Mouse (Mus musculus) brain, embryonic 18.5 days (tissue): ENCODE measurements around the gene Ftsj1.
A peak's percentile ranks its signal among the peaks of the same experiment; 100 is the strongest.

Source experiments
- DNase-seq: peaks from one replicate; pipeline ENCODE4 v3.0.0-alpha.2; 2012; ENCODE audit warnings: low read depth, low spot score

The Ftsj1 gene

GRCm38 (mm10) chrX:8252334-8253285, at the start of gene Ftsj1:
Gene Ftsj1, minus strand, starts transcription at chrX:8252406.
- peak; percentile 84 for DNase-seq

DNA sequence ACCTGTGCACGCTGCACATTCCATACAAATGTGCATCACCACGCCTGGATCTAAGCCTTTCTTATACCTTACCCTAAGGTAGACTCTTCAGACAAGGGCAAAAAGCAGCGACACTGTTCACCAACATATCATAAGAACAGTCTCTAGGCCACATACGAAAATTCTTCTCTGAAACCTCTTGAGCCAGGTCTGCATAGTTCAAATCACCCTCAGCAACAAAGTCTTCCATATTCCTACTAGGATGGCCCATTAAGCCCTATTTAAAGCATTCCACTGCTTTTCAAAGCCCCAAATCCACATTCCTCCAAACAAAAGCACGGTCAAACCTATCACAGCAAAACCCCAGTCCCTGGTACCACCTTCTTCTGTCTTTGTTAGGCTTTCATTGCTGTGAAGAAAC, 36.4 kb upstream of the Ftsj1 start:
- DNase-seq = no peak

DNA sequence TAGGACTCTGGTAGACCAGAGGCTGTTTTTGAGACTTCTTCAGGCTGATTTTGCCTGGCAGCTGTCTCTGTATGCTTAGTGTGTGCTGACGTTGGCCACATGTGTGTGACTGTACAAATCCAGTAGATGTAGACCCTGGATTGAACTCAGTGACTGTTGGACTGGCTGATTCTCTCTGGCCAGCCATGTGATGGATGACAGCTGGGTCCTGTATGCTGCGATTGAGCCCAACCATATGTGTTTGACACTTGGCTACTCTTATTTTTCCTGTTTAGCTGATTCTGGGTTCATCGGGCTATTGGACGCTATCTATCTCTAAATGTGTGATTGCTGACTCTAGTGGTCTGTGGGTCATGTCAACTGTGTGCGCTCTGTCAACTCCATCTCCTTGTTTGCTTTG, 21.9 kb upstream of the Ftsj1 start:
- DNase-seq = no peak

DNA sequence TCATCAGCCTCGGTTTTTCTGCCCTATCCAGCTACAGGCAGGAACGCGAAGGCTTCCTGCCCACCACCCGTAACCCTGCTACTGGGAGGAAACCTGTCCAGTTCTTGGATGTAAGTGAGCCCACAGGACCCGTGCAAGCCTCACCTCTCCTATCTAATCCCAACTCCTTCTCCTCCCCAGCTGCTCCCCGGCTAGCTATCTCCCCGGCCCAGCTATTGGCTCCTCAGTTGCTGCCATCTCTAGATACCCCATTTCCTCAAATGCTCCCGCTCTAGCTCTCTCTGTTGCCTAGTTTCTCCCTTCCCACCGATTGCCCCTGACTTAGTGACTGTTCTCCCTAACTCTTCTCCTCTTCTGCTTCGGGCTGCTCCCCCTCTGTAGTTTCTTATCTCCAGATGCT, 19.8 kb upstream of the Ftsj1 start:
- no peak for DNase-seq

- no peak for DNase-seq
Observed at GRCm38 (mm10) chrX:8271083-8271820, 19.0 kb upstream of the Ftsj1 start, which contains the start of gene Slc38a5. Gene Slc38a5, plus strand, starts transcription at chrX:8271133.

GRCm38 (mm10) chrX:8264222-8264621, 12.0 kb upstream of the Ftsj1 start:
- no peak for DNase-seq

GRCm38 (mm10) chrX:8263156-8263804, 11.1 kb upstream of the Ftsj1 start:
- DNase-seq = no peak

DNA sequence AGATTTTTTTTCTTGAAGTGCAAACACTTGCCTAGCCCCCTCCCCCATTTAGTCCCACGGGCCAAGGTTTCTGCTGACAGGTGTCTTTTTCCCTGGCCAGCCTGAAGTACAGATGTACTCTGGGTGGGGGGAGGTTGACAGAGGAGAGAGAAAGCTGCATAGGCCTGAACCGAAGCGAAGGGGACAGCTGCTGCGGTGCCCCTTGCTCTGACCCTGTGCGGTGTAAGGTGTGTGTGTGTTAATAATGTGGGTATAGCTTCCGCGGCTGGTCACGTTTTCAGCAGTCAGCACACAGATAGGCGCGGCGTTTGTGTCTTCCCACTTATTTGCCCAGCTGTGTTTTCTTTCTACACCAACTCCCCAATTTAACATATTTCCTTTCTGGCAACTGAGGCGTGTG, 7.3 kb upstream of the Ftsj1 start:
- no peak for DNase-seq

- DNase-seq = no peak
Observed at GRCm38 (mm10) chrX:8255807-8256206, 3.6 kb upstream of the Ftsj1 start.

- DNase-seq = no peak
Observed at GRCm38 (mm10) chrX:8253711-8254110, 1.5 kb upstream of the Ftsj1 start.

- DNase-seq = no peak
Observed at GRCm38 (mm10) chrX:8251789-8252333, 345 bp downstream of the Ftsj1 start.

DNA sequence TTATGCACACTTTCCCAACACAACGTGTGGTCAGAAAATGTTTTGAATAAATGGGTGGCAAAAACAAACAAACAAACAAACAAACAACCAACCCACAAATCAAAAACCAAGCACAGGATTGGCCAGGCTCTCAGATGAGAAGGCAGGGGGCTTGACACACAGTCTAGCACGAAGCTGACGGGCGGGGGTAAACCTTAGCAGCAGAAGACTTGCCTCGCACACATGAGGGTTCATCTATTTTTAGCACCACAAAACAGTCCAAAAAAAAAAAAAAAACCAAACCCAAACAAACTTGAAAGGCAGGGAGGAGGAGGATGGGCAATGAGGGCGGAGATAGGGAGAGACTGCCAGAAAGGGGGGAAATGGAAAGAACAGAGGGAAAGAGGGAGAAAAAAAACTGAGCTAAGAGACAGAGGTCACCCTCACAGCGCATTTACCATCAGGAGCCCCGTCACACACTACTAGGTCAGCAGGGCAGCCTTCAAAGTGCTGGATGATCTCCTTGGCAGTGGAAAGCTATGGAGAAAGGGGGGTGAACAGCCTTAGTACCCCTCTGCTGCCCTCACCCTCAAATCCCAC, 3.6 kb downstream of the Ftsj1 start:
- DNase-seq = no peak

DNA sequence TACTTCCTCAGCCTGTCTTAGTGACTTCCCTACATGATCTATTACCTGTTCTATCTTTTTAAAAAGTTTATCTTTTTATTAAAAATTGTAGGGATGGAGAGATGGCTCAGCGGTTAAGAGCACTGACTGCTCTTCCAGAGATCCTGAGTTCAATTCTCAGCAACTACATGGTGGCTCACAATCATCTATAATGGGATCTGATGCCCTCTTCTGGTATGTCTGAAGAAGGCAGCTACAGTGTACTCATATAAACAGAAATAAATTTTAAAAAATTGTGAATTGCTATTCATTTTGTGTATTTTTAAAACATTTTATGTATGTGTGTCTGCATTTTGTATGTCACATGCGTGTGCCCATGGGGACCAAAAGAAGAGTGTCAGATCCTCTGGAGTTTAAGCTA, 4.5 kb downstream of the Ftsj1 start:
- DNase-seq = no peak

DNA sequence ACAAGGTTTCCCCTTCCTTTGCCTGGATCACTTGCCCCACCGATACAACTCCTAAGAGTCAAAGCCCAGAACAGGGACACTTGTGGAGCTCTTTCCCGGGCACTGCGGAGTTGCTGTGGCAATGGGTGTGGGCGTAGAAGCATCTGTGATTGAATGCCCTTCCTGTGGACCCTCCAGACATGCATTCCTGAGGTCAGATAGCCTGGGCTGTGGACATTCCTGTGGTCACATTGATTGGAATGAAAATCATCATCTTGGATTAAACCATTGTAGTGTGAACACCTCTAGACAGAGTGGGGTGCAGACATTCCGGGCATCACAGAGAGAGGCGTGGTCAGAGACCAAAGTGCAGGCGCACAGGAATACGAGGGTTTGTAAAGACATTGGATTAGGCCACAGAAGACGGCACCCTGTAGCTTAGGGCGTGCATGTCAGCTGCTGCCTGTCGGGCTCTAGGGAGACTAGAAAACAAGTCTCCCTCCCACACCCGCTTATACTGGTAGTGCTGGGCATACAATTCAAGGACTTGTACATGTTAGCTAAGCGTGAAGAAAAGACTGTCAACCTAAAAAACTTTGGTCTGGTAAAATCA, 13.3 kb downstream of the Ftsj1 start:
- DNase-seq = no peak

DNA sequence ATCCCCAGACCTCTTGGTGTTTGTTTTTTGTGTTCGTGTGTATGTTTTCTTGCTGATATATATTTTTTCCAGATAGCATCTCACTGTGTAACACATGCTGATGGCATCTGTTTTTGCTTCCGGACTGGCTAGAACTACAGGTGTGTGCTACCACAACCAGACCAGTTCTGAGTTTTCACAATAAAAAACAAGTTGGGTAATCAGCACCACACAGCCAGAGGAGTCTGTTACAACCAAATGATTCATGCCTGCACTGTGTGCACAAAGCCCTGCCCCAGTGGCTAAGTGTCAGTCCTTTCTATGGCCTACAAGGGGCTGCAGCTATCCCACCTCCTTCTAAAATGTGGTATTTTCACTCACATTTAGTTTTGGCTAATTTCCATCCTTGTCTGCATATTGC, 15.5 kb downstream of the Ftsj1 start:
- DNase-seq = no peak

DNA sequence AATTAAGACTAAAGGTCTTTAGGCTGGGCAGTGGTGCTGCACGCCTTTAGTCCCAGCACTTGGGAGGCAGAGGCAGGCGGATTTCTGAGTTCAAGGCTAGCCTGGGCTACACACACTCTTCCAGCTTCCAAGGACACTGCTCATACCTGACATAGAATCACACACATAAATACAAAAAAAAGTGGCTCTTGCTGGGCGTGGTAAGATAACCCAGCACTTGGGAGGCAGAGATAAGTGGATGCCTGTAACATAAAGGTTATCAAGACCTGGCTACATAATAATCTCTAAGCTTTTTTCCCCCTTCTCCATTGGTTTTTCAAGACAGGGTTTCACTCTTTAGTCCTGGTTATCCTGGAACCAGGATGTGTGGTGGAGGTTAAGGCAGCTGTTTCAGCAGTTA, 18.6 kb downstream of the Ftsj1 start:
- no peak for DNase-seq

DNA sequence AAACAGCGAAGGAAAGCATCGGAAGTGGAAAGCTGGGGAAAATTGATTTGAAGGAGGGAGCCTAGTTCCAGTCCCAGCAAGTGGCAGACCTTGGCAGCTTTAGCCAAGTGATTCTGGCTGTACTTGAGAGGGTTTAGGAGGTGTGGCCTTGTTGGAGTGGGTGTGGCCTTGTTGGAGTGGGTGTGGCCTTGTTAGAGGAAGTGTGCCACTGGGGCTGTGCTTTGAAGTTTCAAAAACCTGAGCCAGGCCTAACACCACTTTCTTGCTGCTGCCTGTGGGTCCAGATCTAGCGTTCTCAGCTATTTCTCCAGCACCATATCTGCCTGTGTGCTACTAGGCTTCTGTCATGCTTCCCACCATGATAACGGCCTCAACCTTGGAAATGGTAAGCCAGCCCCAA, 21.9 kb downstream of the Ftsj1 start:
- DNase-seq = no peak

DNA sequence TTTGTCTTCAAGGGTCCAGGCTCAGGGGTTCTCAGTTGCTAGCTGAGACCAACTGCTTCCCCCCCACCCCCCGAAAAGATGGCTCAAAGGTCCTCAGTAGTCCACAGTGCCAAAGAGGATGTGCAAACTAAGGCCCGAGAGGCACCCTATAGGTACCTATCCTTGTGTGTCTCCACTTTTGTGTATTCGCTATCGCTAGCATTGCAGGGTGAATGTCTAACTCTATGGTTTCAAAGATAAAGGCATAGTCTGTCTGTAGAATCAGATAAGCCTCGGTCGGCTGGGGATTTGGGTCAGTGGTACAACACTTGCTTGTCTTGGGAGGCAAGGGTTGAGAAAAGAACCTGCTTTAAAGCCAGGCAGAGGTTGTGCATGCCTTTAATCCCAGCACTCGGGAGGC, 28.7 kb downstream of the Ftsj1 start:
- no peak for DNase-seq

- no peak for DNase-seq
Observed at GRCm38 (mm10) chrX:8222678-8223421, 29.4 kb downstream of the Ftsj1 start.

DNA sequence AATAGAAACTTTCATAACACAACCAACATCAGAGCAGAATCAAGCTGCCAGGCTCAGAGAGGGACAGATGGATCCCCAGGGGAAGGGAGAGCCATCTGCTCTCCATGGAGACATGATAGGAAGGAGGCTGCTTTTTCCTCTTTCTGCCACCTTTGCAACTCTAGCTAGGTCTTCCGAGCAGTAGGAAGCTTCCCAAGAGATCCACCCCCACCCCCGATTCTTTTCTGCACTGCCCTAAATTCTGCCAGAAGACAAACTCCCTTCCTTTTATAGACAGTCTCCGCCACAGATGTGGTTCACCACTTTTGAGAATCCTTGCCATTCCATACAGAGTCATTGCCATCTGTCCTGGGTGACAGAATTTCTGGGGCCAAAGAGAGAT, 29.9 kb downstream of the Ftsj1 start:
- DNase-seq = no peak

- DNase-seq = no peak
Observed at GRCm38 (mm10) chrX:8219651-8220050, 32.6 kb downstream of the Ftsj1 start.
